Mouse (Mus musculus): ENCODE data around the gene Gm15217.
A peak's percentile ranks its signal among the peaks of the same experiment; 100 is the strongest.

Gm15217 gene

DNA sequence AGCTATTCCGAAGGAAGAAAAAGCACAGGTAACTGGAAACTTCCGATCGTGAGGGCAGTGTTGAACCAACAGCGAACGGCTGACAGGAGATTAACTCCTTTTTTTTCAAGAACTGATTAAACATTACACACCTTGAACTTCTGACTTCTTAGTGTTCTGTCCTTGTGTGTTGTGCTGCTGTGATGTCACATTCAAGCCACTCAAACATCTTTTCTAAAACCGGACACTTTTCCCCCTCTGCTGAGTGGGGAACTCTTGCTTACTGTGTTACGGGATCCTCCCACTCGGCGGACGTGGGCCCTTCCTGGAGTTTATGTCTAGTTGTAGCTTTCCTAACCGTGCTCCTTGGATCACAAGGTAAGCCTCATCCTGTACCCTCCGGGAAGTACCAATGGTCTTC lies at the start of gene Gm15217:
TSS of gene Gm15217 (plus strand) at position 130 of the 400 bp plus-strand sequence.
- DNase-seq, result no peak

DNA sequence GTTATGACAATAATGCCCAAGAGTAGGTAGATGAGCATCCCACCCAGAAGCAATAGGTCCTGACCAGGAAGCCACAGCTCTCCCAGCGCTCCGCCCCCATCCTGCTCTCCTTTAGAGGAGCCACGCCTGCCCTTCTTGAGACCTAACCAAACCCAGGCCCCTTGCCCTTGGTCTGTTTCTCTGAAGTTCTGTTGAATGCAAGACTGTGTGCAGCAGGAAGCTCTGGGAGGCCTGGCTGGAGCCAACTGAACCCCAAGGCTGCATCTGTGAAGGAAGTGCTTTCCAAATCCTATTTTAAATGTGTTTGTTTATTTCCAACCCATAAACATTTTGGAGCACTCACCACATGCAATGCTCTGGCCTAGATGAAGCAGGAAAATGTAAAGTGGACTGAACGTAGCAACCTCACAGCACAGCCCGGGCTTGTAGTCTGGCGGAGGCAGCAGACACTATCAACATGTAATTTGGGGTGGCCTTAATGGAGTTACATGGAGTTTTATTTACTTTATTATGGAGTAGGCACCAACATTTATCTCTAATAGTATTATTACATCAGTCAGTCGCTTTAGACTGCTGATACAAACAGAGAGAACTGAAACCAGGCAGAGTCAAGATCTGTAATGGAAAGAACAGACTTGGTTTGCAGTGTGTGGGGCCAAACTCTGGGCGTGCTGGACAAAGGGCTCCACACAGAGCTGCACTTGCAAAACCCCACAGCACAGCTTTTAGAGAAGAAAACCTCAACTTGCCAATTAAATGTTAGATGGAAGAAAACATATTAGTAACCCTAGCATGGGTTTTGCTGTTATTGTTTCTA lies 45.6 kb upstream of the Gm15217 start:
- peak; percentile 59 for DNase-seq

DNA sequence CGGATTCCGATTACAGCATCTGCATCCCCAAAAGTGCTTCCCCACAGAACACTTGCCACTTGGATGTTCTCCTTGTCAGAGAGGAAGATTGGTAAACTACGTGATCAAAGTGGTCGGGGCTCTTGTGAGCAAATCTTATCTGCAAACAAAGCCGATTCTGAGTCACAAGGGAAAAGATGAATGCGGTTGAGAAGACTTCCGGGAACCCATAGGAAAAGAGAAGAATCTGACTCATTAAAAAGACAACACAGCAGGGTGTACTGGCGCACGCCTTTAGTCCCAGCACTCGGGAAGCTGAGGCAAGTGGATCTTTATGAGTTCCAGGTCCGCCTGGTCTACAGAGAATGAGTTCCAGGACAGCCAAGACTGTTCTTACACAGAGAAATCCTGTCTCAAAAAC lies 40.4 kb upstream of the Gm15217 start:
- no peak for DNase-seq

DNA sequence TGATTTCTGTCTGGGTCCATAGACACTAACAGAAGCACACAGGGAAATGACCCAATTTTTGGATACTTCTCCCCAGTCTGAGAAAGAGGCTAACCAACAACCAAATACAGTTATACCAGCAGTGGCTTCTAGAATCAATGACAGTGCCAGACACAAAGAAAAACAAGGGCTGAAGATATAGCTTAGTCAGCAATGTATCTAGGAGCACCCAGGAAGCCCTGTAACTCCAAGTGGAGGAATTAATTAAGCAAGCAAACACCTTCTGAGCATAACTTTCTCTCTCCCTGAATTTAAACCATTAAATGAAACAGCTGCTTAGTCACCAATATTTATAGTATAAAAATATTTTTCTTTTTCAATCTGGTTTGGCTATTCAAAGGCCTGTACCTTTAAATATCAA lies 34.5 kb upstream of the Gm15217 start:
- no peak for DNase-seq

DNA sequence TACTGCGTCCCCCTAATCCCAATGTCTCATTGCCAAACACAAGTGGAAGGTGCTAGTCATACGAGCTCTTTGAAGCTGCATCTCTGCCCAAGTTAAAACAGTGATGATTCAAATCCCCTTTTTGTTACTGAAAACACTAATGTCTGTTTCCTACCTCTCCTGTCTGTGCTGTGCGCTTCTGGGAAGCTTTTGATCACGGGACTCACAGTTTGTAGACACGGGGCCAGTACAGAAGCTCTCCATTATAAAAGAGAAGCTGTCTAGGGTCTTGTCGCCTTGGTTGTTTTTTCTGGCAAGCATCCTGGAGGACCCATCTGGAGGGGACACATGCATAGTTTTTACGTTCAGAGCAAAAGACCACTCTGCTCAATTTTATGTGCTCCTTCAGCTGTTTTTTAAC lies 21.9 kb upstream of the Gm15217 start:
- DNase-seq, result no peak

DNA sequence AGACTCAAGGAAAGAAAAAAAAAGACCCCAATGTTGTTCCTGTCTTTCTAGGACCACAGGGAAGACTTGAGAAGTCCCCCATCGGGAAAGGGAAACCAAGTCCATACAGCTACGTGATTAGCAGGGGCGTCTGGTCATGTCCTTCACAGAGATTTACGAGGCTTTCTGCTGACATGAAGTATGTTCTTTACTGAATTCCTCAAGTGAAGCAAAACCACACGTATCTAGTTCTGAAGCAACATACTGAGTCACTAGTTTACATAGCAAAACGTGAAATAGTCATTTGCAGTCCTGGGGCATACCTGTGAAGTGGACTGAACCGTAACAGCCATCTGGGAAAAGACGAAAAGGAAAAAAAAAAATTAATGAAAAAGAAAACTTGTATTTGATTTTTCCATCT lies 21.5 kb upstream of the Gm15217 start:
- no peak for DNase-seq

DNA sequence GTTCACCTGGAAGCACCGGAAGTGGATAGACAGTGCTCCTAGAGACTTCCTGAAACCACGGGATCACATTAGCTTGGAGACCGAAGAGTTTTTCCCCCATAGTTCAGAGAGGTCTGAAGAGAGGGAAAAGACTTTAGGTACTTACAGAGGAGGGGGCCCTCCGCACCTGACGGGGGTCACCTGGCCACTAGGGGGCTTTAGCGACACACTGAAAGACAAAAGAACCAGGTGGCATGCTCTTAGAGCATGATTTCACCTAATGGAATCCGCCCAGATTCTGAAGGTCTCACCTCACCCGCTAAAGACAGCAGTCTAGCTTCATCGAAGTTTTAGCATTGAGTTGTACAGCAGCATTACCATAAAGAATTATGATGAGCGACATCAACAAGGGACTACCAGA lies 16.0 kb upstream of the Gm15217 start:
- peak; percentile 32 for DNase-seq

DNA sequence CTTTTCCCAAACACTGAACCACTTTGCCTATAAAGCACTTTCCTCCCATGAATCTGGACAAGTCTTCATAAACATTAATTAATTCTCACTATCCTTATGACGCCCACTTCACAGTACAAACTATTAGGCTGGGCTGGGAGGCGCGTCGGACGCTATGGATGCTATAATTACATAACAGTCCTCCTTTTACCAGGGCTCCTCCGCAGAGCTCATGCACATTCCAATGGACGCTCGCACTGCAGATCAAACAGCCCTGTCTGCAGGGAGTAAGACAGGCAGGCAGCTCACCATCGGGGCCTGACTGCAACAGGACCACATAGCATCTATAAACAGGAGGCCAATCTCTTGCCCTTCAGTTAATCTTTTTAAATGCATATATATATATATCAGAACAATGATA lies 6.8 kb upstream of the Gm15217 start:
- no peak for DNase-seq

DNA sequence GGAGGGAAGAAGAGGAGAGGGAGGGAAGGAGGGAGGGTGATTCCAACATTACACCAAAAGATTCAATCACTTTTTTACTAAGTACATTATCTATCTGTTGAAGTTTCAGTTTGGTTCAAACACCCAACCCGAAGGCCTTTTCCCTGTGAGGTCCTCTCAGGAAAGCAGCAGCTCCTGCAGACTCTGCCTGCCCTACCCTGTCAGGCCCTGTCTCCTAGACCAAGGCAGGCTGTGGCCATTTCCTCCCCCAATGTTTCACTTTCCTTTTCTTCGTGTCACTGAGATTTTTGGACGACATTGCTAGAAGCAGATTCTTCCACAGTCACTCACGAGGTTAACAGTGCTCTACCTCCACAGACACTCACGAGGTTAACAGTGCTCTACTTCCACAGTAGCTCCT lies 3.4 kb upstream of the Gm15217 start:
- peak; percentile 8 for DNase-seq

DNA sequence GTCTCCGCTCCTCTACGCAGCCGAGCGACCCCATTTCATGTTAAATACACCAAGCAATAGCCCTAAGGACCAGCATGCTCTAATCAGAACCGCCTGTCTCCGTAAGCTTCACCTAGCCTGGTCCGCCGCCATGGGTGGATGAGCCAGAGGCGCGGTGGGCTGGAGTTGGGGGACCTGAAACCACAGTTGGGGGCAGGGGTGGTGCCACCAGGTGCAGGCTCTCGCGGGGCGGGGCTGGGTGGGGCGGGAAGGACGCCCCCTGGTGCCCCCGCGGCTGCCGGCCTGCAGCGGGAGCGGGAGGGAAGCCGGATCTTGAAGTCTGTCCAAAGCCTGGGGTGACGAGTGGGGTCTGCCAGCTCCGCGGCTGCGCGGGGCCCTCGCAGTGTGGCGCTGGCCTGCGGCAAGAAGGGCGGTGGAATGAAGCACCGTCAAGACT lies 1.1 kb downstream of the Gm15217 start:
- peak; percentile 67 for DNase-seq

DNA sequence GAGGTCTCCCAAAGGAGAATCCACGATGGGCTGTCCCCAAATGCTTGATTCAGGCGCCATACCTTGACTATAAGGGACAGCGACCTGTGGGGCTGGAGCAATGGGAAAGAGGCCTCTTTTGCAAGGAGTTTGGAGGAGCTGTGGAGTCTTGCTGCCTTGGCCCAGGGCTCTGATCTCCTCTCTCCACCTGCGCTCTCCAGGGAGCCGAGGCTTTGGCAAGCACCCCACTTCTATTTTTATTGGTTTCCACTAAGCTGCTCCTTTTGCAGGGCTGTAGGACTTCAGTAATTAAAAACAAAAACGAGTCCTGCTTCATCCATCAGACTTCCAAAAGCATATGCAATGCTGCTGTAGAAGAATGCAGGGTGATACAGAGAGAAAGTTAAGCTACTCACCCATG lies 2.2 kb downstream of the Gm15217 start:
- no peak for DNase-seq

DNA sequence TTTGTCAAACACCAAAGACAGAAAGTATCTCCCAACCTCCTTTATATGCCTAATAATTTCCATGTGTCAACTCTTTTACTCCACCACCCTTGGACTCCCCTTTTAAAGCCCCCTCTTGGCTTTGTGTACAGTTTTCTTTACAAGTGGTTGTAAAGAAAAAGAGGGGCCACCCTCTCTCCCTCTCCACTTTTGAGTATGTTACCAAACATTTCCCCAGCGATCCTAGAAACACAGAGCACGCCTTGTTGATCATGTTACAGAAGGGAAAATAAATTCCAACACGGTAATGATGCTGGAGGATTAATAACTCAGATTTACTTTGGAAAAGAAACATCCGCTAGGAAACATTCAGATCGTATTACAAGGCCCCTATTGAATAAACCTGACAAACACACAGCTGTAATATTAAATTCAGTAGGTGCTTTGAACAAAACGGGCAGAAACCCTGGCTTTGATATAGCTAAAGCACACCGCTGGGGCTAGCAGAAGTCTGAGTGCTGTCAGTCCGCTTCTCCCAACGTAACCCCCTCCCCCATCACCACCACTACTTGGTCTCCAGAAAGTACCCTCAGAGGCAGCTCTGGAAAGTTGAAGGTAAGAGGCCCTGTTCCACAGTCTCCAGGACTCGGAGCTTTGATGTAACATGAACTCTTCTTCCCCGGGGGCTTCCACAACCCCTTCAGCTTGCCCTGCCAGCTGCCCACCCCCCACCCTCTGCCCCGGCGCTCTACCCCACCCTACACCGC lies 5.9 kb downstream of the Gm15217 start:
- peak; percentile 42 for DNase-seq

DNA sequence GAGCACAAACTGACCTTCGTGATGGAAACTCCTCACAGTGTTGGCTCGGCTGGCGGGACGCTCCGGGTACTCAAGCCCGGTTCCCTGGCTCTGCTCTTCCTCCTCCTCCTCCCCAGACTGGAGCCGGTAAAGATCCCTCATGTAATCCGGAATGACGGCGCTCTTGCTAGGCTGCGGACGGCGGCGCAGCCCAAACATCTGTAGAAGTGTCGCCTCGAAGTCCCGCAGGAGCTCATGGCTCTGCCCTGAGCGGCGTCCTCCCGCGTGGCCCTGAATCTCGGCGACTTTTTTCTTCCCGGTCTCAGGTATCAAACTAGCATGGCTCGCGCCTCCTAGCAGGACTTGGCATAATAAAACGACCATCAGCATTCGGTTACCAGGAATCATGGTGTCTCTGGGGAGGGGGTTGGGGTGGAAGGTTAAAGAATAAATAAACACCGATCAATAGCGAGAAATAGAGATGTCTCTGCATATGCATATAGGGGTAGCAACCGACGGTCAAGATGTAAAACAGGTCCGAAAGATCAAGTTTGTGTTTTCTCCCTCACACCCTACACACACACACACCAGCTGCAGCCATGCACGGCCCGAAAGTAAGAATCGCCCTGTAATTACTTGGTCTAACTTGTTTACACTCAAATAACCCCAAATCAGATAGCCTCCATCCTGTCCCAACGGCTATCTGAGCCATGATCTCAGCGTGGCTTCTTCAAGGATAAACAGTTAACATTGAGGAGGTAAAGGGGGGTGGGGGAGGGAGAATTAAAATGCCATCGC lies 6.7 kb downstream of the Gm15217 start:
- peak; percentile 33 for DNase-seq

DNA sequence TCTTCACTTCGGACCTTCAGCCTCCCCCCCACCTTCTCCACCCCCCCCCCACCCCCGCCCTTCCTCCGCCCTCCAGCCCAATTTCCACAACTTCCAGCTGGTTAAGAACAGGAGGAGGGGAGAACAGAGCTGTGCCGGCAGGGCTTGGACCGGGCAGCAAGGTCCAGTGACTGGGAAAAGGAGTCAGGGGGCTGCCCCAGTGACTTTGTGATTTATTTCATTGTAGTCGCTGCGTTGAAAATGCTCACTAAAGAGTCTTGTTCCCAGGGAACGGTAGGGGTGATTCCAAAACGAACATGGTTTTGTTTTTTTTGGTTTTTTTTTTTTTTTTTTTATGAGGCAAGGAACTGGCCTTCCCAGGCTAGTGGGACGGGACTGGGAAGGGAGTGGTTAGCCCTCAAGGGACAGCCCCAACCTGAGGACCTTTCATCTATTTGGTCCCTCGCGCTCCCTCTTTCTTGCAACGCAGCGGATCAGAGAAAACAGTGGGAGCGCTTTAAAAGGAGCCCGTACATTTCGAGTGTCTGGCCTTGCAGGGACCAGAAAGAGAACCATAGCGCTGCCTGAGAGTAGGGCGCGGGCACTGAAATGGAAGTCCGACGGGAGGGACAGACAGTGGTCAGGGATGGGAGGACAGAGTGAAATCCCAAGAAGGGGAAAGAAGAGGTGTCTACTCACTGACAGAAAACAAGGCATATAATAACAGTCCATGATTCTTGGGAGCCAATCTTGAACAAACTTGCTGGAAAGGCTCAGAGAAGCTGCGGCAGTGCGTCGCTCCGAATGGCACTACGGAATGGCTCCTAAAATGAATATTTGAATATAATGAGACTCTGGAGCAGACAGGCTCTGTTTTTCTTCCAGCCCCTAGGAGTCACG lies 7.5 kb downstream of the Gm15217 start:
- peak; percentile 43 for DNase-seq

DNA sequence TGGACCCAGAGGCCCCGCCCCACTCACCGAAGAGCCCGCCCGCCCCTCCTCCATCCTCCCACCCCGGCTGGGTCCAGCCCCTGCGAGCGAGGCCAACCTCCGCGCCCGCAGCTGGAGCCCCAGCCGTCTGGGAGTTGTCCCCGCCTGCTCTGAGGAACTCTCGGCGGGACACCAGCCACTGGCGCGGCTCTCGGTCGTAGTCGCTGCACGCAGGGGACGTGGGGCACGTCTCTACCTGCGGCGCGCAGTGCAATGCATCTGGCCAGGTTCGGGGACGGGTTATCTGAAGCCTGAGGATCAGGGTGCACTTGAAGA lies 8.1 kb downstream of the Gm15217 start:
- DNase-seq, result peak; percentile 95

DNA sequence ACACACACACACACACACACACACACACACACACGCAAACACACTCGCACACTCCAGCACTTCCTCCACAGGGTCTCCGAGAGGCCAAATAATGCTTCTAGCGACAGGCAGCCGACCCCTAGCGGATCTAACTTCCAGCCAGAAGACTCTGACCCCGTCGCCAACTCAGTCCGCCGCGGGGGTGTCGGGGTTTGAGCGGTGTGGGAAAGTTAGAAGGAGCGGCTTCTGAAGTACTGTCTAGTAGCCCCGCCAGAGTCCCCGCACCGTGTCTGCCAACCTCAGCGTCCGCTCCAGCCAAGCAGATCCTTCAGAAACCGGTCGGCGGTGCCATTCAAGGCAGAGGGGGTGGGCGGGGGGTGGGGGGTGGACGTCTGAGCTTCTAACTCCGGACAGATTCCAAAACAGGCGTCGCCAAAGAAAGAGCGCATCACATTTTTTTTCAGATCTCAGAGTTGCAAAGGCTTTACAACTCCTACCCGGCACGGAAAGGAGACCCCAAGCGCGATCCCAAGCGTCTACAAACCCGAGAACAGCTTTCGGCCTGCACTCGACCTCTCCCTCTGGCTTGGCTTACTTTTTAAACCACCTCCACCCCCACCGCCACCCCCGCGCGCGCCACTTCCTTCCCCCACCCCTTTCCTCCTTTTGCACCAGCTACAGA lies 8.7 kb downstream of the Gm15217 start:
- DNase-seq, result peak; percentile 87

DNA sequence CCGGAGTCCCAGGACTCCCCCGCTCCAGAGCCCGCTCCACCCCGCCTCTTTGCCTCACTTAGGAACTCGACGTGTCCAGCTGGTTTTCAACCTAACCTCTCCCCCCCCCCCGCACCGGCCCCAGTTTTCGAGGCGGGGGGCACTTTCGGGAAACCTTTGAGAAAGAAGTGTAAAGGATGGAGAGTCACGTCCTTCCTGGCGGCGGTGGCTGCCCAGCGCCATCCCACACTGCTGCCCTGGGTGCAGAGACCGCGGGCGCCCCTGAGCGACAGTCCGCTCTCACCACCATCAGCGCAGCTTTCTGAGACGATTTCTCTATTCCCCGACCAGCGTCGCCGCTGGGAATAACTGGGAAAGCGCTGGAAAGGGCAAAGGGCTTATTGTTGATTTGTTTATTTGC lies 9.4 kb downstream of the Gm15217 start:
- DNase-seq, result peak; percentile 81

DNA sequence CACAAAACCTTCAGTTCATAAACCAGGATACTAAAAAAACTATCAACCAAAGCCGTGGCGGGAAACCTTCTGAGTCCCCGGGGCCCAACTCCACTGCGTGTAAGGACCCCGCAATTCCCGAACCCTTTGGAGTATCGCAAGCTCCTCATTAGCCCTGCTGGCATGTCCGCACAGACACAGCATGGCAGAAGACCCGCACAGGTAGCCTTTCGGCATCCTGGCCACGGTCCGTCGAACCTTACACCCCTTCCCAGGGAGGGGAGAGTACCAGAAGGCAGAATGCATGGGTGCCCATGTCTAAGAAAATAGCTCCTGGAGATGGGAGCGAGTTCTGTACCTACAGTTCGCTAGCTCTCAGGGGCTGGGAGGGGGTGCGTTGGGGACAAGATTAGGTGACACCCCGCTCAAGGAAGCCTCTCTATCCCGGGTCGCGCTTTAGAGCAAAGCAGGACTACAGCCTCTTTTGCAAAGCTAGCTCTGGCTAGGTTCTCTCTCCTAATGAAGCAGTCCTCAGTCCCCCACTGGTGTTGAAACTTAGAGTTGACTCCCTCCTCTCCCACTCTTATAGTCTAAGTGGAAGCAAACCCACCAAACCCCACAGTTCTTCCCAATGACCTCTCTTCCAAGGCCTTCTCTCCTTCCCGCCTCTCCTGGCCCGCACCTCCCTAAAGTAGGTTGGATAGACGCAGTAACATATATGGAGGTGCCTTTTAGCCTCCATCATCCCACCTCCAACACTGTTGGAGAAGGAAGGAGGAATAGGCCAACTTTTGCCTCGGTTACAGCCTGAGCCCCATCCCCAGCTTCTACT lies 10.4 kb downstream of the Gm15217 start:
- DNase-seq, result no peak

DNA sequence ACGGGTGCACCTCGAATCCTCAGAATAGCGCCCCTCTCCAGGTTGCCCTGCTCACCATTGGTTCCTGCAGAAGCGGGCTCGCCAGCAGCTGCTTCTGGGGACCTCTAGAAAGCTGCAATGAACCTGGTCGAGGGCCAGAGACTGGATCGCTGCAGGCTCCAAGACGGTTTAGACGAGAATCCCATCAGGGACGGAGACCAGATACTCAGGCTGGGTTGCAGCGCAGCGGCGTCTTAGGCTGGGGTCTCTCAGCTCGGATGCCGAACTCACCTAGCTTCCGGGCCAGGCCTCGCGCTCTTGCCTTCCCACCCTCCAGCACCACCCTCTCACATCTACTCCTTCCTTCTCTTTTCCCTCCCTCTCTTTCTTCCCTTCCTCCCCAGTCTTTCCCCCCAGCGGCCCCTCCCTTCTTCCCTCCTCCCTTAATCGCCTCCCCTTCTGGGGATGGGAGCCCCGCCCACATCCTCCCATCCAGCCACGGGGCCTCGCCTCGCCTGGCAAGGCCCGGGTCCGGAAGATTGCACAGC lies 11.1 kb downstream of the Gm15217 start, which contains the start of gene Bmp4:
TSS of gene Bmp4 (minus strand) at position 421 of the 527 bp plus-strand sequence.
- DNase-seq, result peak; percentile 91

DNA sequence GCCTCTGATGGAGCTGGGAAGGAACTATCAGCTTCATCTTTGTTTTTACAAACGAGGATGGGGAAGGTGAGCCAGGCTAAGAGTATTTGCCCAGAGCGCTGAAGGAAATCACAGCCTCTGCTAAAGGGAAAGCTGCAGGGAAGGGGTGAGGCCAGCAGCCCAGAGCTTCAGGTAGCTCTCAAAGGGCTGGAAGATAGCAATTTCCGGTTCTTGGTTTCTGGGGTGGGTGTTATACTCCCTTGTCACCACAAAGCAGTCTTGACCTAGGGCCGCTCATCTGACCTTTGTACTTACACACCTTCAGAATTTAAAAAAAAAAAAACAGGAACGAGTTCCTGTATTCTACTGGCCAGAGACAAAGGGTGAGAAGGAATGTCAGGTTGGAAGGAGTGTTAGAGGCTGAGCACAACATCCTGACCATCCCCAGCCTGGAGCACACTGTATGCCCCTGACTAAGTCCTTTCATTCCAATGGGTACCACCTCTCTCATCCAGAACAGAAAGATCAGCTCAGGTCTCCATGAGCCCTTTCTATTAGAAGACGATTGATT lies 12.5 kb downstream of the Gm15217 start:
- no peak for DNase-seq

Data from lung, postnatal 10 days (tissue).